Mouse (Mus musculus) heart, adult 11 months (tissue): ENCODE measurements at regions not wholly inside any gene's neighbourhood (a gene's known extent, or its start where the extent isn't known, plus 50 kb on each side); places are given as distances from the start of the nearest gene placed in this dataset.
A peak's percentile ranks its signal among the peaks of the same experiment; 100 is the strongest.

ENCODE experiments used
- DNase-seq: peaks from one replicate; pipeline ENCODE4 v3.0.0; 2022

DNA sequence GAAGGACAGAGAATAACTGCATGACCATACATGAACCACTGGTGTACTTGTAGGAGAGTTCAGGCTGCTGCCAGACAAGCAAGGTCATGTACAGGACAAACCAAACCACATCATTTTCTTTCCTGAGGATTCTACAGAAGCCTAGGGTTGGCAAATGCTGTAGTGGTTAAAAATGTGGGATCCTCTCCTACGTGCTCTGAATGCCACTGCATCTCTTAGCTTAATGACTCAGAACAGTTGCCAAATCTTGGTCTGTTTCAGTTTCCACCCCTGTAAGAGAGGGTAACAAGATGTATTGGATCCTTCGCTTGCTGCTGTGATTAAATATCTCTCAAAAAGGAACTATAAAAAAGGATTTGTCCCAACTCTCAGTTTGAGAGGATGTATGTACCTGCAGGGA, 938.1 kb downstream of the 4930444P10Rik start:
- DNase-seq = no peak

DNA sequence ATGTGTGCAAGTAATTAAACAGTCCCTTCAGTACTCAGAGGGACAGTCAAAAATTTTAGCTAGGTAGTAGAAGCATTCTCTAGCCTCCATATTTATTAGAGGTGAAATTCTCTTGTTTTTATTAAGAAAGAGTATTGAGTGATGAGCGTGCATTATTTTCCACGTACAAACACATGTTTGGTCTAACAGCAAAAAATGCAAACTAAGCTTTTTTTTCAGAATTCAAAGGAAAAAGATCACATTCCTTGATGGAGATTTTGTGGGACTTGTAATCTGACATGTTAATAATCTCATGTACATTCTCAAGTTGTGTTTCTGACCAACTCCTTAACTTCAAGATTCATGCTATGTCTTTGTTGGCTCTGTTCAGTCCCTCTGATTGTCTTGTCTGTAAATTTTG, 939.2 kb downstream of the 4930444P10Rik start:
- no peak for DNase-seq

GRCm38 (mm10) chr1:15143922-15144591, 949.1 kb downstream of the 4930444P10Rik start:
- no peak for DNase-seq

- no peak for DNase-seq
Measured at GRCm38 (mm10) chr1:15118462-15118861, 974.7 kb downstream of the 4930444P10Rik start.

DNA sequence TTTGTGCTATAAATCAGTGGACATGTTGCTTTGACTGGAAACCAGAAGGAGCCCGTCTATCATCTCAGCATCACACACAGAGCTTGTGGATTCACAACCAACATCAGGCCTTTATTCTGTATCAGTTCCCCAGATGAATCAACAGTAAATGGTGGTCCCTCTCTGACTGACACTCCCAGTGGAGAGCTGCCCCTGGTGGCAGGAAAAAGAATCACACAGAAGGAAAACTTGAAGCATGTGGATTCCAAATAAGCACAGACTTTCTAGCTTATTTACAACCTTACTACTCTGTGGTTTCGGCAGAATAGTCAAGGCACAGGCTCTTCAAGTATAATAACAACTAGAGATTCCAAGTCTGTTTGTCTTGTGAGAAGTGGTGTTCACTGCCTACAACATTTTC, 981.7 kb downstream of the 4930444P10Rik start:
- no peak for DNase-seq

GRCm38 (mm10) chr1:15070331-15070730, 1022.8 kb downstream of the 4930444P10Rik start:
- DNase-seq = no peak

GRCm38 (mm10) chr1:15034047-15034446, 1059.1 kb downstream of the 4930444P10Rik start:
- DNase-seq = no peak

DNA sequence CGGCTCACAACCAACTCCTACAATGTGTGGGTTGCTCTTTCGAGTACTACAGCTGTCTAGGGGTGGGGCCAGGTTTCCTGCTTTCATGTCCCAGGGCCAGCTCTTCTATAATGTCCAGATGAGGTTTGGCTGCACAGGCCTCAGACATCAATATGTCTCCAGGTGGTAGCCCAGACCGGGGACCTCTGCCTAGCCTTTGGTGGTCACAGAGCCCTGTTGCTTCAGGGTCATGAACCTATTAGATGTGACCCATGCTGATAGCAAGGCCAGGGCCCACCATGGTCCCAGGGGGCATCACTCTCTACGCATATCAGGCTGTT, 1074.7 kb downstream of the 4930444P10Rik start:
- DNase-seq = peak; percentile 82

DNA sequence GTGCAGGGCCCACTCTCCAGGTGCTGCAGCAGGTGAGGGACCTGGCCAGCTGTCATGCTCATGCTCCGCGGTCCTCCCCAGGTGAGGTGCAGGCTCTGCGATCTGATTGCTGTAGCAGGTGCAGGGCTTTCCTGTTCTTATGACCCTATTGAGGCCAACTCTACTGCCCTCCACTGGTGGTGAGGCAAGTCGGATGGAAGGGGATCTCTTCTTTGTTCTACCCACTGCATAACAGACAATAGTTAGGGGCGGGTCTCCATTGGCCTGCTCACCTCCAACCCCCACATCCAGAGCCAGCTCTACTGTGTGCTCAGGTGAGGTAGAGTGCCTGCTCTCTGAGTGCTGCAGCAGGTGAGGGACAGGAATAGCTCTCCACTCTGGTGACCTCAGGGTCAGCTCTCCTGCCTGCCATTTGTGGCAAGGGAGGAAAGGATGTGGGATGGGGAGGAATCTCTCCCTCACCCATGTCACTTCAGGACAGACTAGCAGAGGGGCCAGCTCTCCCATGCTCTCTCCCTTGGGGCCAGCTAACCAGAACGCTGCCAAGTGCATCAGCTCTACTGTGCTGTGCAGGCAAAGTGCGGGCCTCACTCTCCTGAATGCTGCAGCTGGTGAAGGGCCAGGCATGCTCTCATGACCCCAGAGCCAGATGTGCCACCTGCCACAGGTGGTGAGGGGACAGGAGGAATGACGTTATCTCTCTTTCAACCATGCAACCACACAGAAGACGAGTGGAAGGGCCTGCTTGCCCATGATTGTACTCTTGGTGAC, 1075.3 kb downstream of the 4930444P10Rik start:
- DNase-seq = peak; percentile 80

DNA sequence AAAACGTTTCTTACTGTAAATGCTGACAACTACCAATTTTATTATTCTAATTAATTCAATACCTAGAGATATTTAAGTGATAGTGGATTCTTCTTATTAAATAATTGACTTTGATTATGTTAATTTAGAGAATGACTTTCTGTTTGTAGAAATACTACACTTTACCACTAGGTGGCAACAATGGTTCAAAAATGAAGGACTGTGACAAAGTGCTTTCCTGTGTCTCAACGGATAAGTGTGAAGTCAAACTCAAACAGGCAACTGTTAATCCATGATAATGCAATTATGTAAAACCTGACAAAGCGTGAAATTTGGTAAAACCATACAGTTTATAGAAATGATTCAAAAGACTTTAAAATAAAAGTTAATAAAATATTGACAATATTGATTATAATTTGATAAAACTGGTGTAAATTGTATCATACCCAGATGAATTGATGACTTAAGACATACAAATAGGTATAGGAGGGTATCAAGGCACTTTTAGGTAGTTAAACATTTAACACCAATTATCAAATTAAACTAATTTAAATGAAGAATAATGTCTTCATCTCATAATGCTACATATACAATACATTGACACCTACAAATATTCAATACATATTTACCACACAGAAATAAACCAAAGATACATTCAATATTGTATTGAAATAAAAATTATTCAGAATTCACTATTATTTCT, 1085.3 kb downstream of the 4930444P10Rik start:
- no peak for DNase-seq

DNA sequence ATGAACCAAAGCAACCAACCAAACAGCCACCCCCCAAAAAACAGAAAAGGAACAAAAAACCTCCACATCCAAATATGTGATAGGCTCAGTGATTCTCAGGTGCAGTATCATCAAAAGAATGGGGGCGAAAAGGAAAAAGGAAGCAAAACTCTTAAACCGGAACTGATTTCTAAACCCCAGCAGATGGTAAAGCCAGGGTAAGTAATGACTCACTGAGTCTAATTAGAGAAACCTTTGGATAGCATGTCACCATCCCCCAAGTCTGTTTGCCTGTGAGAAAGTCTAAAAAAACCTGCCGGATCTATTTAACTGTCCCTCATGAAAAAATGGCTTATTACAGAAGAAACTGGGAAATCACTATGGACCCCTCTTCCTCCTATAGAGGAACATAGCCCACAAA, 1097.8 kb downstream of the 4930444P10Rik start:
- DNase-seq = no peak

- peak; percentile 52 for DNase-seq
Measured at GRCm38 (mm10) chr1:14980093-14980711, 1112.9 kb downstream of the 4930444P10Rik start.
